Mouse (Mus musculus) adrenal gland, postnatal 36 days (tissue): ENCODE results near the gene Rpa1. TPM values are rescaled to one million over a fixed set of nuclear protein-coding genes. Genes with fewer than 3 reads are reported as not detected.
"Not testable (repeated sequence)": the region's sequence is repeated elsewhere in the genome, so short reads cannot be mapped to it uniquely, and the experiment has no call there.

Experiments
- DNase-seq, 2 experiments: peaks; one replicate each; pipeline ENCODE4 v3.0.0; 2021; ENCODE audit warnings: mixed read lengths in 1 of 2
- total RNA-seq, 2 experiments: library from RNA; stranded (reverse); gene quantifications; 2 replicates each; pipeline ENCODE4 v1.2.3; 2021

The Rpa1 gene
- total RNA-seq, 2 experiments from 2014 or later = 51.3 to 56.1 TPM

- no peak for DNase-seq
Observed at GRCm38 (mm10) chr11:75323326-75323737, 24.8 kb downstream of the Rpa1 start.

- DNase-seq = no peak
Observed at GRCm38 (mm10) chr11:75319246-75319645, 28.9 kb downstream of the Rpa1 start.

- DNase-seq = no peak
Observed at GRCm38 (mm10) chr11:75318351-75319221, 29.5 kb downstream of the Rpa1 start.

GRCm38 (mm10) chr11:75313834-75314233 is 34.3 kb downstream of the Rpa1 start:
- DNase-seq = no peak

GRCm38 (mm10) chr11:75311751-75312150 is 36.4 kb downstream of the Rpa1 start:
- DNase-seq = no peak

GRCm38 (mm10) chr11:75310813-75311212 is 37.3 kb downstream of the Rpa1 start:
- no peak for DNase-seq

- no peak for DNase-seq
Observed at GRCm38 (mm10) chr11:75308650-75309049, 39.5 kb downstream of the Rpa1 start.

- no peak for DNase-seq
Observed at GRCm38 (mm10) chr11:75304797-75305196, 43.3 kb downstream of the Rpa1 start.

GRCm38 (mm10) chr11:75300954-75301353 is 47.2 kb downstream of the Rpa1 start:
- DNase-seq = no peak

GRCm38 (mm10) chr11:75299786-75300185 is 48.3 kb downstream of the Rpa1 start:
- DNase-seq = no peak

GRCm38 (mm10) chr11:75298491-75298890 is 49.6 kb downstream of the Rpa1 start:
- no peak for DNase-seq

- no peak for DNase-seq
Observed at GRCm38 (mm10) chr11:75297631-75298030, 50.5 kb downstream of the Rpa1 start.

- DNase-seq = no peak
Observed at GRCm38 (mm10) chr11:75296406-75297005, 51.6 kb downstream of the Rpa1 start.

GRCm38 (mm10) chr11:75295534-75295933 is 52.6 kb downstream of the Rpa1 start:
- not testable (repeated sequence) for DNase-seq

- no peak for DNase-seq
Observed at GRCm38 (mm10) chr11:75294862-75295261, 53.3 kb downstream of the Rpa1 start.

- DNase-seq = no peak
Observed at GRCm38 (mm10) chr11:75293852-75294361, 54.2 kb downstream of the Rpa1 start.

- no peak for DNase-seq
Observed at GRCm38 (mm10) chr11:75292281-75292680, 55.8 kb downstream of the Rpa1 start.

GRCm38 (mm10) chr11:75291389-75292215 is 56.5 kb downstream of the Rpa1 start:
- DNase-seq = no peak

- peak; percentile 89 to 91 for DNase-seq
Observed at GRCm38 (mm10) chr11:75290566-75291271, 57.4 kb downstream of the Rpa1 start.

- DNase-seq = no peak
Observed at GRCm38 (mm10) chr11:75289120-75289519, 59.0 kb downstream of the Rpa1 start.

- DNase-seq = no peak
Observed at GRCm38 (mm10) chr11:75288517-75288916, 59.6 kb downstream of the Rpa1 start.

- peak in 1 of 2 experiments; percentile 24 for DNase-seq
Observed at GRCm38 (mm10) chr11:75287940-75288339, 60.2 kb downstream of the Rpa1 start.
